ENCODE assay signal across 21 mouse cellular contexts in genomic region chr4:126339461-126339860, GRCm38 (mm10). TPM values are rescaled to one million over a fixed set of nuclear protein-coding genes. Genes with fewer than 3 reads are reported as not detected.
"Had no signal": no experiment of that assay in that cellular context is flagged by ENCODE, and none has a peak within 500 bp of the region (broad histone marks: within the 10 kb centered on the region; RNA-seq: fewer than 3 reads in every experiment).

No protein-coding gene starts in this region.

- DNase-seq: kidney, adult 8-10 months; kidney, postnatal 10 days; kidney, postnatal 36 days; layer of hippocampus, postnatal 36 days; left cerebral cortex, postnatal 4 days; liver, postnatal 0 days; lung, embryonic 14.5 days; right cerebral cortex, postnatal 25 days; spleen, adult 18-20 months; thymus, postnatal 25 days had no signal

- H3K4me3 ChIP-seq: kidney, embryonic 15.5 days; limb, embryonic 12.5 days; limb, embryonic 15.5 days; midbrain, embryonic 12.5 days; midbrain, embryonic 15.5 days; neural tube, embryonic 12.5 days; neural tube, embryonic 15.5 days; stomach, embryonic 15.5 days had no signal

- H3K4me1 ChIP-seq: kidney, embryonic 15.5 days; limb, embryonic 15.5 days; midbrain, embryonic 12.5 days; midbrain, embryonic 15.5 days; neural tube, embryonic 12.5 days; neural tube, embryonic 15.5 days; stomach, embryonic 15.5 days had no signal

- H3K9me3 ChIP-seq: kidney, embryonic 15.5 days; limb, embryonic 12.5 days; limb, embryonic 15.5 days; midbrain, embryonic 12.5 days; midbrain, embryonic 15.5 days; neural tube, embryonic 12.5 days; neural tube, embryonic 15.5 days; stomach, embryonic 15.5 days had no signal

- H3K27ac ChIP-seq: kidney, embryonic 15.5 days; limb, embryonic 12.5 days; limb, embryonic 15.5 days; liver, embryonic 14.5 days; macrophage; midbrain, embryonic 12.5 days; midbrain, embryonic 15.5 days; neural tube, embryonic 12.5 days; neural tube, embryonic 15.5 days; stomach, embryonic 15.5 days had no signal

- H3K36me3 ChIP-seq: midbrain, embryonic 12.5 days; midbrain, embryonic 15.5 days; stomach, embryonic 15.5 days had no signal

- H3K9ac ChIP-seq: kidney, embryonic 15.5 days; limb, embryonic 12.5 days; limb, embryonic 15.5 days; liver, embryonic 14.5 days; liver, postnatal 0 days; lung, embryonic 14.5 days; midbrain, embryonic 12.5 days; midbrain, embryonic 15.5 days; neural tube, embryonic 12.5 days; neural tube, embryonic 15.5 days; stomach, embryonic 15.5 days had no signal

RNA-seq across cellular contexts. Expression of gene Col8a2, which starts 52.9 kb away (rescaled TPM):
- total RNA-seq: megakaryocyte, adult 5-6 weeks had no signal
